In the genomic region with DNA sequence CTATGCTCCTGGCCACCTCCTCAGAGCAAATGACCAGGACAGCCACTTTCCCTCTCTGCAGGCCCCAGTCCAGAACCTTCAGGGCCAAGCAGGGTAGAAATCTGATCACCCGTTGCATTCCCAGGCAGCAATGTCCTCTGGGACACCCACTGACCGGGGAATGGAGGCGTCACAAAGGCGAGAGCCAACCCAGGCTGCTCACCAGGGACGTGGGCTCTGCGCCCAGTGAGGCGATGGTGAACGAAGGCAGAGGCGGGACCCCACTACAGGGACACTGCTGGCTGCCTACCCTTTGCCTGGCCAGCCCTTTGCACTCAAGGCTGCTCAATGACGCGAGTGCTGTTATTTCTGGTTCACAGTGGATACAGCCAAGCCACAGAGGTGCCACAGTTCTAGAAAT, we compare ENCODE assay signal across 9 mouse cellular contexts. TPM values are rescaled to one million over a fixed set of nuclear protein-coding genes. Genes with fewer than 3 reads are reported as not detected.
A peak's percentile ranks its signal among the peaks of the same experiment; 100 is the strongest.
DNase-seq lines count a peak whose midpoint lies in the region; ATAC-seq lines count a peak whose summit lies in the region.
"Had no signal": no experiment of that assay in that cellular context is flagged by ENCODE, and none has a peak within 500 bp of the region (broad histone marks: within the 10 kb centered on the region; RNA-seq: fewer than 3 reads in every experiment).

No protein-coding gene starts in this region.

- H3K4me3 ChIP-seq in hindbrain, embryonic 10.5 days: no peak overlapping the region
- no peak overlapping the region for H3K4me3 ChIP-seq in hindbrain, embryonic 14.5 days (replicated peaks; ENCODE audit: low read length)
- no peak overlapping the region for H3K4me3 ChIP-seq in heart, embryonic 16.5 days (ENCODE audit: low read length)
- H3K4me3 ChIP-seq in neural tube, embryonic 15.5 days (replicated peaks): no peak overlapping the region

- H3K27ac ChIP-seq in hindbrain, embryonic 10.5 days: peak overlapping the region; percentile 77
- H3K27ac ChIP-seq in hindbrain, embryonic 14.5 days: no peak overlapping the region
- H3K27ac ChIP-seq in heart, embryonic 16.5 days (ENCODE audit: low read length): peak overlapping the region; percentile 68
- no peak overlapping the region for H3K27ac ChIP-seq in neural tube, embryonic 15.5 days (replicated peaks)

- no peak for ATAC-seq in hindbrain, embryonic 14.5 days (ENCODE audit: low FRiP score)
- peak; percentile 23; the same call in 1 of the 2 replicates for ATAC-seq in heart, embryonic 16.5 days (replicated peaks; ENCODE audit: extremely low read depth, insufficient read depth, low FRiP score)
- no peak for ATAC-seq in neural tube, embryonic 15.5 days (ENCODE audit: low FRiP score)
- ATAC-seq in monocyte, adult 5-6 weeks (replicated peaks; ENCODE audit: insufficient number of reproducible peaks, low FRiP score, low TSS enrichment, poor library complexity, severe bottlenecking): no peak

- H3K4me2 ChIP-seq in hindbrain, embryonic 14.5 days (replicated peaks): no peak overlapping the region
- no peak overlapping the region for H3K4me2 ChIP-seq in heart, embryonic 16.5 days (ENCODE audit: low read depth, low read length)
- H3K4me2 ChIP-seq in neural tube, embryonic 15.5 days: no peak overlapping the region

- no peak overlapping the region for H3K9ac ChIP-seq in hindbrain, embryonic 14.5 days
- no peak overlapping the region for H3K9ac ChIP-seq in heart, embryonic 16.5 days (ENCODE audit: low read length)
- no peak overlapping the region for H3K9ac ChIP-seq in neural tube, embryonic 15.5 days (replicated peaks)

- no peaks in the 10 kb centered on the region for H3K36me3 ChIP-seq in hindbrain, embryonic 10.5 days
- H3K36me3 ChIP-seq in hindbrain, embryonic 14.5 days (replicated peaks; ENCODE audit: control insufficient read depth, insufficient read depth): no peaks in the 10 kb centered on the region
- H3K36me3 ChIP-seq in heart, embryonic 16.5 days (ENCODE audit: control insufficient read depth, insufficient read depth): no peaks in the 10 kb centered on the region
- no peaks in the 10 kb centered on the region for H3K36me3 ChIP-seq in neural tube, embryonic 15.5 days

- 77% methylated on average over 11 of the region's 11 CpGs for WGBS in hindbrain, embryonic 10.5 days
- WGBS in hindbrain, embryonic 14.5 days: 72% methylated on average over 11 of the region's 11 CpGs
- 41% methylated on average over 11 of the region's 11 CpGs for WGBS in heart, embryonic 16.5 days
- 72% methylated on average over 11 of the region's 11 CpGs for WGBS in neural tube, embryonic 15.5 days

- peaks cover 77% of the 10 kb centered on the region for H3K4me1 ChIP-seq in hindbrain, embryonic 10.5 days (replicated peaks)
- H3K4me1 ChIP-seq in hindbrain, embryonic 14.5 days (replicated peaks; ENCODE audit: control insufficient read depth, insufficient read depth, low read length): peaks cover 33% of the 10 kb centered on the region
- peaks cover 78% of the 10 kb centered on the region for H3K4me1 ChIP-seq in heart, embryonic 16.5 days (ENCODE audit: control insufficient read depth, insufficient read depth, low read length)
- peaks cover 52% of the 10 kb centered on the region for H3K4me1 ChIP-seq in neural tube, embryonic 15.5 days

- no peak for DNase-seq in hindbrain, embryonic 10.5 days (ENCODE audit: low spot score)
- DNase-seq in hindbrain, embryonic 14.5 days (ENCODE audit: low spot score): no peak
- peak; percentile 91 for DNase-seq in adrenal gland, postnatal 10 days
- peak; percentile 61 to 66 for DNase-seq in kidney, postnatal 36 days
- DNase-seq in embryo, embryonic 9.5 days (ENCODE audit: extremely low spot score): no peak
- DNase-seq: embryo, embryonic 11 days had no signal

- peaks cover 2% of the 10 kb centered on the region; the same call in 1 of the 2 replicates for H3K27me3 ChIP-seq in hindbrain, embryonic 10.5 days (ENCODE audit: insufficient read depth, poor library complexity, severe bottlenecking)
- H3K27me3 ChIP-seq in hindbrain, embryonic 14.5 days (ENCODE audit: control insufficient read depth, insufficient read depth, low read length): no peaks in the 10 kb centered on the region
- H3K27me3 ChIP-seq in heart, embryonic 16.5 days (ENCODE audit: control insufficient read depth, insufficient read depth, low read length): no peaks in the 10 kb centered on the region
- no peaks in the 10 kb centered on the region for H3K27me3 ChIP-seq in neural tube, embryonic 15.5 days (replicated peaks)

- H3K9me3 ChIP-seq in hindbrain, embryonic 10.5 days: no peaks in the 10 kb centered on the region
- H3K9me3 ChIP-seq in hindbrain, embryonic 14.5 days (ENCODE audit: control insufficient read depth, low read length): no peaks in the 10 kb centered on the region
- H3K9me3 ChIP-seq in heart, embryonic 16.5 days (replicated peaks; ENCODE audit: control insufficient read depth, low read length): no peaks in the 10 kb centered on the region
- H3K9me3 ChIP-seq in neural tube, embryonic 15.5 days (replicated peaks): no peaks in the 10 kb centered on the region

RNA-seq across cellular contexts. Expression of a gene that starts 13.3 kb away (rescaled TPM):
- 2.1 and 2.3 TPM in 2 replicates for polyA plus RNA-seq in hindbrain, embryonic 10.5 days (2016; fragmentation: Nextera tagmentation; extraction: Ambion mirVana)
- polyA plus RNA-seq in hindbrain, embryonic 14.5 days (2014; fragmentation: Nextera tagmentation; extraction: Ambion mirVana): 1.8 and 2.5 TPM in 2 replicates
- 10 to 100 TPM; 35.7 to 37.1 TPM for total RNA-seq in adrenal gland, postnatal 10 days (2021)
- polyA plus RNA-seq in heart, embryonic 16.5 days (2015; fragmentation: Nextera tagmentation; extraction: Ambion mirVana): 3.7 and 3.9 TPM in 2 replicates
- 3.2 and 3.9 TPM in 2 replicates for polyA plus RNA-seq in neural tube, embryonic 15.5 days (2015; fragmentation: Nextera tagmentation; extraction: Ambion mirVana)
- 1.4 to 6.8 TPM (median 4.0 TPM) in 3 replicates for total RNA-seq in monocyte, adult 5-6 weeks (2017)

Comparison
In these comparisons a context has a peak if more than half of its experiments do, and no peak if none do; other contexts are left out.
1. H3K27ac ChIP-seq: peak in hindbrain, embryonic 10.5 days (single experiment) and heart, embryonic 16.5 days (single experiment); none in hindbrain, embryonic 14.5 days (single experiment) and neural tube, embryonic 15.5 days (single experiment).
2. DNase-seq: peak in adrenal gland, postnatal 10 days (single experiment) and kidney, postnatal 36 days (2 of 2); none in hindbrain, embryonic 10.5 days (single experiment), hindbrain, embryonic 14.5 days (single experiment) and embryo, embryonic 9.5 days (single experiment).